19 mouse cellular contexts compared by ENCODE assay signal in the genomic region with DNA sequence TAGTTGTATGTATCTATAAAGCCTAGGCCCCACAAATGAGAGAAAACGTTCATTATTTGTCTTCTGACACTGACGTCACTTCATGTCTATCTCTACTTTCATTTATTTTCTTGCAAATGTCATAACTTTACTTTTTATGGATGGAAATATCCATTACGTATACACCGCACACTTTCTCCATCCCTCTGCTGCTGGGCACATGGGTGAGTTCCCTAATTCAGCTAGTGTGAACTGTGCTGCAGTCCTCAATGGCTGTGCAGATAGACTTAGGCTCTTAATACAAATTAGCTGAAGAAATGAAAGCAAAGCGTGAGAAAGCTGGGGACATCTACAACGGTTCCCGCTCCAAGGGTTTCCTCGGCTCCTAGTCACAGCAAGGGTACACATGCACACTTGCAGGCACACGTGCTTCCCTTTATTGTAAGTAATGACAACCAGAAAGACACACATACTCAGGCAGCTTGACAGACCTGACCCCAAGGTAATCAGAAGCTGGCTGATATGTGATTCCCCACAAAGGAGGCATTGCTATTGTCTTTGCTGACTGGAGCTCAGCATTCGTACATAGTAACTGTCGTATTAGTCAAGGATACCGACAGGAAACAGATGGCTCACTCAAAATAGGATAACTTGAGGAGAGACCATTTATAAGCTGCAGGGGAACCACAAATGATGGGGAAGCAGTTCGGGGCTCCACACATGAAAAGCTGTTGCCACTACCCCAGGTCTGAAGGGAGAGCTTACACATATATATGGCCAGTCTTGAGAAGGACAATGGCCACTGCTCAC. TPM values are rescaled to one million over a fixed set of nuclear protein-coding genes. Genes with fewer than 3 reads are reported as not detected.
DNase-seq lines count a peak whose midpoint lies in the region; ATAC-seq lines count a peak whose summit lies in the region.
"Had no signal": no experiment of that assay in that cellular context is flagged by ENCODE, and none has a peak within 500 bp of the region (broad histone marks: within the 10 kb centered on the region; RNA-seq: fewer than 3 reads in every experiment).

No protein-coding gene starts in this region.

- intact Hi-C loops in left cerebral cortex, postnatal 36 days (cut with DNase I), result no loop called here

- no peak for DNase-seq in frontal cortex, postnatal 10 days (ENCODE audit: low spot score in 2 of 2)
- peak; percentile 13 to 15 for DNase-seq in right cerebral cortex, adult 2 months (ENCODE audit: low spot score in 2 of 2)
- no peak for DNase-seq in right cerebral cortex, postnatal 4 days
- peak; percentile 6 to 8 for DNase-seq in left cerebral cortex, postnatal 36 days (ENCODE audit: low spot score in 2 of 2)
- no peak for DNase-seq in embryo, embryonic 11 days
- DNase-seq in adrenal gland, adult 18-20 months (ENCODE audit: low spot score in 2 of 2), result no peak
- DNase-seq: adrenal gland, postnatal 14 days; kidney, postnatal 36 days; thymus, postnatal 36 days had no signal

- ATAC-seq in frontal cortex, adult (ENCODE audit: low TSS enrichment), result peak; percentile 44; the same call in 1 of the 2 replicates
- no peak for ATAC-seq in activated CD4-positive, CD25-positive, alpha-beta regulatory T cell, adult 4 months
- ATAC-seq: CD4-positive, CD25-positive, alpha-beta regulatory T cell, adult 4 months; forebrain, embryonic 14.5 days; Patski had no signal

RNA-seq across cellular contexts. Expression of gene Micu1, which starts 36.6 kb away (rescaled TPM):
- total RNA-seq in left cerebral cortex, postnatal 36 days (2021), result 10 to 100 TPM; 87.9 to 94.2 TPM
- 10 to 100 TPM; 37.4 to 44.5 TPM for polyA plus RNA-seq in activated CD4-positive, CD25-positive, alpha-beta regulatory T cell, adult 4 months (2017; shearing (Covaris generic))
- 10 to 100 TPM; 59.2 to 67.9 TPM for total RNA-seq in adrenal gland, adult 18-20 months (2021)

RNA-seq across cellular contexts. Expression of gene Mcu, which starts 49.2 kb away (rescaled TPM):
- 10 to 100 TPM; 34.5 to 36.5 TPM for total RNA-seq in left cerebral cortex, postnatal 36 days (2021)
- 10 to 100 TPM; 23.2 to 30.5 TPM for polyA plus RNA-seq in activated CD4-positive, CD25-positive, alpha-beta regulatory T cell, adult 4 months (2017; shearing (Covaris generic))
- total RNA-seq in adrenal gland, adult 18-20 months (2021), result 10 to 100 TPM; 26.2 to 36.8 TPM

RNA-seq across cellular contexts. Expression of gene Gm10322, which starts 49.8 kb away (rescaled TPM):
- not detected for total RNA-seq in left cerebral cortex, postnatal 36 days (2021)
- polyA plus RNA-seq in activated CD4-positive, CD25-positive, alpha-beta regulatory T cell, adult 4 months (2017; shearing (Covaris generic)), result not detected
- total RNA-seq in adrenal gland, adult 18-20 months (2021), result not detected
- total RNA-seq: adrenal gland, postnatal 14 days; gastrocnemius, postnatal 4 days; heart, postnatal 10 days had no signal
- polyA plus RNA-seq: CD4-positive, CD25-positive, alpha-beta regulatory T cell, adult 4 months; embryonic facial prominence, embryonic 15.5 days; forebrain, embryonic 14.5 days; liver, embryonic 14.5 days; midbrain, embryonic 10.5 days; Patski had no signal

Comparison
In these comparisons a context has a peak if more than half of its experiments do, and no peak if none do; other contexts are left out.
1. DNase-seq: peak in right cerebral cortex, adult 2 months (2 of 2) and left cerebral cortex, postnatal 36 days (2 of 2); none in frontal cortex, postnatal 10 days (0 of 2), right cerebral cortex, postnatal 4 days (single experiment), embryo, embryonic 11 days (single experiment) and adrenal gland, adult 18-20 months (0 of 2).